Mouse (Mus musculus) MEL (cell line): ENCODE measurements around the gene Ifi27l2b. TPM values are rescaled to one million over a fixed set of nuclear protein-coding genes. Genes with fewer than 3 reads are reported as not detected.

ENCODE experiments used
- DNase-seq: peaks from one replicate; pipeline ENCODE4 v3.0.0; 2011; ENCODE audit warnings: low read depth, low spot score
- H3K27ac ChIP-seq: 2 replicates; pipeline ENCODE4 v1.5.1; 2012; ENCODE audit warnings: low read depth, mild to moderate bottlenecking, control low read depth, low read length, moderate library complexity; ENCODE audit not compliant: control insufficient read depth
- H3K27me3 ChIP-seq, 2 experiments: fragments of 150-350 bp in 1 of 2; sonication (generic) in 1 of 2; 2 replicates each; pipeline ENCODE4 v1.6.1; 2012; ENCODE audit warnings: low read length in 2 of 2, mild to moderate bottlenecking in 2 of 2, improper control_type of control experiment in 1 of 2, moderate library complexity in 1 of 2; ENCODE audit not compliant: insufficient read depth in 2 of 2, control insufficient read depth in 1 of 2
- H3K36me3 ChIP-seq, 2 experiments: 2 replicates each; pipeline ENCODE4 v1.6.1; 2012 to 2014; ENCODE audit warnings: low read length in 2 of 2, improper control_type of control experiment in 1 of 2, inconsistent platforms in 1 of 2, mild to moderate bottlenecking in 1 of 2; ENCODE audit not compliant: insufficient read depth in 2 of 2, control insufficient read depth in 1 of 2
- H3K4me1 ChIP-seq, 2 experiments: fragments of 150-350 bp in 1 of 2; sonication (generic) in 1 of 2; 2 replicates each; pipeline ENCODE4 v1.6.1; 2012; ENCODE audit warnings: low read length in 2 of 2, improper control_type of control experiment in 1 of 2, mild to moderate bottlenecking in 1 of 2; ENCODE audit not compliant: insufficient read depth in 2 of 2, control insufficient read depth in 1 of 2
- H3K4me3 ChIP-seq, 2 experiments: fragments of 150-350 bp in 1 of 2; sonication (generic) in 1 of 2; 2 replicates each; pipeline ENCODE4 v1.5.1; 2012; ENCODE audit warnings: low read depth in 2 of 2, low read length in 2 of 2, mild to moderate bottlenecking in 2 of 2, moderate library complexity in 2 of 2, control low read depth in 1 of 2, improper control_type of control experiment in 1 of 2; ENCODE audit not compliant: control insufficient read depth in 1 of 2, insufficient read depth in 1 of 2
- H3K79me2 ChIP-seq: 2 replicates; pipeline ENCODE4 v1.6.1; 2012; ENCODE audit warnings: mild to moderate bottlenecking, low read length, moderate library complexity; ENCODE audit not compliant: control insufficient read depth, poor library complexity, insufficient read depth
- H3K9ac ChIP-seq: 2 replicates; pipeline ENCODE4 v1.6.1; 2012; ENCODE audit warnings: low read depth, mild to moderate bottlenecking, control low read depth, low read length, moderate library complexity; ENCODE audit not compliant: control insufficient read depth, poor library complexity, severe bottlenecking
- H3K9me3 ChIP-seq: fragments of 150-350 bp; sonication (generic); replicated peaks from 2 replicates; pipeline ENCODE4 v1.6.1; 2012; ENCODE audit warnings: mild to moderate bottlenecking, low read length, improper control_type of control experiment, moderate library complexity; ENCODE audit not compliant: insufficient read depth
- CTCF ChIP-seq, 3 experiments: IDR thresholded peaks in 2 of 3; conservative IDR thresholded peaks in 1 of 3; 2 replicates each; pipeline ENCODE4 v1.5.1; 2011 to 2012; ENCODE audit warnings: low read length in 3 of 3, low read depth in 2 of 3, mild to moderate bottlenecking in 2 of 3, improper control_type of control experiment in 1 of 3, inconsistent platforms in 1 of 3, mixed read lengths in 1 of 3, moderate library complexity in 1 of 3; ENCODE audit not compliant: control insufficient read depth in 1 of 3, insufficient read depth in 1 of 3, poor library complexity in 1 of 3, severe bottlenecking in 1 of 3
- E2F4 ChIP-seq: IDR thresholded peaks from 2 replicates; pipeline ENCODE4 v1.6.1; 2011; ENCODE audit warnings: low read depth, low read length, improper control_type of control experiment, borderline replicate concordance
- ELF1 ChIP-seq: IDR thresholded peaks from 2 replicates; pipeline ENCODE4 v1.6.1; 2014; ENCODE audit warnings: low read depth, mild to moderate bottlenecking, inconsistent platforms, low read length, improper control_type of control experiment, moderate library complexity
- ETS1 ChIP-seq: IDR thresholded peaks from 2 replicates; pipeline ENCODE4 v1.6.1; 2012; ENCODE audit warnings: low read depth, mild to moderate bottlenecking, inconsistent platforms, low read length, improper control_type of control experiment, moderate library complexity
- GATA1 ChIP-seq: IDR thresholded peaks from 2 replicates; pipeline ENCODE4 v1.6.1; 2011; ENCODE audit warnings: low read depth, low read length, improper control_type of control experiment
- JUND ChIP-seq: IDR thresholded peaks from 2 replicates; pipeline ENCODE4 v1.6.1; 2011; ENCODE audit warnings: low read depth, mild to moderate bottlenecking, improper control_type of control experiment, low read length
- KAT2A ChIP-seq: conservative IDR thresholded peaks from 2 replicates; pipeline ENCODE4 v1.6.1; 2012; ENCODE audit warnings: low read depth, low read length, improper control_type of control experiment, inconsistent platforms
- MAFK ChIP-seq: IDR thresholded peaks from 2 replicates; pipeline ENCODE4 v1.6.1; 2011; ENCODE audit warnings: low read depth, mild to moderate bottlenecking, low read length, improper control_type of control experiment, borderline replicate concordance
- MXI1 ChIP-seq: IDR thresholded peaks from 2 replicates; pipeline ENCODE4 v1.6.1; 2011; ENCODE audit warnings: mild to moderate bottlenecking, low read depth, low read length, improper control_type of control experiment
- NELFE ChIP-seq: IDR thresholded peaks from 2 replicates; pipeline ENCODE4 v1.6.1; 2011; ENCODE audit warnings: low read depth, low read length, improper control_type of control experiment
- POLR2A ChIP-seq, 2 experiments: IDR thresholded peaks; 2 replicates each; pipeline ENCODE4 v1.6.1; 2011 to 2012; ENCODE audit warnings: low read length in 2 of 2, mild to moderate bottlenecking in 2 of 2, control low read depth in 1 of 2, improper control_type of control experiment in 1 of 2, low read depth in 1 of 2, moderate library complexity in 1 of 2; ENCODE audit not compliant: control insufficient read depth in 1 of 2, insufficient read depth in 1 of 2, poor library complexity in 1 of 2
- POLR2AphosphoS5 ChIP-seq: IDR thresholded peaks from 2 replicates; pipeline ENCODE4 v1.6.1; 2012; ENCODE audit warnings: low read depth, borderline replicate concordance, mild to moderate bottlenecking, inconsistent platforms, low read length, moderate library complexity, mixed read lengths
- RAD21 ChIP-seq: IDR thresholded peaks from 2 replicates; pipeline ENCODE4 v1.6.1; 2011; ENCODE audit warnings: mild to moderate bottlenecking, low read depth, low read length, improper control_type of control experiment
- RCOR1 ChIP-seq: IDR thresholded peaks from 2 replicates; pipeline ENCODE4 v1.6.1; 2012; ENCODE audit warnings: low read depth, mild to moderate bottlenecking, inconsistent platforms, low read length, improper control_type of control experiment
- TAL1 ChIP-seq: IDR thresholded peaks from 2 replicates; pipeline ENCODE4 v1.6.1; 2012; ENCODE audit warnings: mild to moderate bottlenecking, inconsistent platforms, low read length, moderate library complexity, mixed read lengths
- USF1 ChIP-seq: IDR thresholded peaks from 2 replicates; pipeline ENCODE4 v1.6.1; 2014; ENCODE audit warnings: low read depth, mild to moderate bottlenecking, inconsistent platforms, low read length, improper control_type of control experiment, moderate library complexity
- ZKSCAN1 ChIP-seq: IDR thresholded peaks from 2 replicates; pipeline ENCODE4 v1.6.1; 2012; ENCODE audit warnings: low read depth, mild to moderate bottlenecking, inconsistent platforms, low read length, improper control_type of control experiment, moderate library complexity
- polyA plus RNA-seq, 2 experiments: library from polyadenylated mRNA; stranded (reverse) in 1 of 2; unstranded in 1 of 2; fragments of >175 nt in 1 of 2; fragments of >200 nt in 1 of 2; gene quantifications; 2 replicates each; pipeline versions ENCODE4 v1.2.1 to v1.2.4; 2012; ENCODE audit warnings: low replicate concordance in 2 of 2, low read depth in 1 of 2; ENCODE audit not compliant: insufficient read length in 2 of 2, insufficient read depth in 1 of 2, missing spikeins in 1 of 2
- total RNA-seq: library from RNA; depleted of rRNA; stranded (reverse); fragments of 300-350 nt; gene quantifications from 2 replicates; pipeline ENCODE4 v1.2.3, GENCODE M21; 2012

Ifi27l2b gene
- total and polyA plus RNA-seq, 3 experiments: 0.07 TPM; not detected in 2

DNA sequence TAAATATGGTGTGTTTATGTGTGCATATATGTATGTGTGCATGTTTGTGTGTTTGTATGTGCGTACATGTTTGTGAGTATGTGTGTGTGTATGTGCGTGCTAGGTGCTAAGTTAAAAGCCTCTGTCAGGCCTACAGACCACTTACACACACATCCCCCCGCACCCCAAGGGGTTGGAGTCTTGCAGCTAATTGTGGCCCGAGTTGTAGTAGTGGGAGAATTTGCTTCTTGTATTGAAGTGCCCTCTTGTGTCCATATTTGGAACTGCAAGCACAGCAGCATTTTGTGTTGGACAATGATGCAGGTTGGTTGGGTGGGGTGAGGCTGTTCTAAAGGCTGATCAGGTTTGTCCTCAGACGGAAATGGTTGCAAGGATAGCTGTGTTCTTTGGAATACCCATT is 35.7 kb upstream of the Ifi27l2b start (continued):
- peak; percentile 94 for TF ChIP-seq RAD21

DNA sequence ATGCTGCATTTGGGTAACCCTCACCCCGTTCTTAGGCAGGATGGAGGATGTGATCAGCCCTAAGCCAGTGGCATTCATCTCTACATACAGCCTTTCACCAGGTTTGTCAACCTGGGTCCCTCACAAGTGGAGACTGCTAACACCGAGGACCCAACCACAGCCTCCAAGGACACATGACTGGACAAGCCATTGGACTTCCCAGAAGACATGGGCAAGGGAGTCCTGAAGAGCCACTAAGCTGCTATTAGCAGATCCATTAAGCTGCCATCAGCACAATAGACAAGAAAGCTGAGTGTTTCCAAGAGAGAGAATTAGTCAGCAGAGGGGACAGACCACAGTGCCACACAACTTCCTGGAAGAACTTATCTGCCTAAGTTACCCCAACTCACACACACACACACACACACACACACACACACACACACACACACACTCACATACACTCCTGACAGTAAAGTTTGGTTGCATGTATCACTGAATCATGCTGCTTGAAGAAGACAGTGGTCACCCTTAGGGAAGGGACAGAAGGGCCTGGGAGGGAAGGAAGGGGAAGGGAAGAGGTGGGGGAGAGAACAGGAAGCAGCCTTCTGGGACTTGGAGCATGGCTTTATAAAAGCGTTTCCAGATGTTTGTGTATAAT is 34.2 kb upstream of the Ifi27l2b start:
- peak; percentile 31 for DNase-seq
- Histone ChIP-seq H3K9me3 (no peaks in the 10 kb centered on the region), H3K36me3 (no peaks in the 10 kb centered on the region), H3K4me1 (peaks cover 0 to 8% of the 10 kb centered on the region in 2 experiments; a peak in 3 of 4 replicates), H3K27ac (no peak overlapping the region), H3K4me3 (no peak overlapping the region), H3K27me3 (no peaks in the 10 kb centered on the region), H3K79me2 (no peaks in the 10 kb centered on the region), H3K9ac (no peak overlapping the region)
- no peak for TF ChIP-seq KAT2A

DNA sequence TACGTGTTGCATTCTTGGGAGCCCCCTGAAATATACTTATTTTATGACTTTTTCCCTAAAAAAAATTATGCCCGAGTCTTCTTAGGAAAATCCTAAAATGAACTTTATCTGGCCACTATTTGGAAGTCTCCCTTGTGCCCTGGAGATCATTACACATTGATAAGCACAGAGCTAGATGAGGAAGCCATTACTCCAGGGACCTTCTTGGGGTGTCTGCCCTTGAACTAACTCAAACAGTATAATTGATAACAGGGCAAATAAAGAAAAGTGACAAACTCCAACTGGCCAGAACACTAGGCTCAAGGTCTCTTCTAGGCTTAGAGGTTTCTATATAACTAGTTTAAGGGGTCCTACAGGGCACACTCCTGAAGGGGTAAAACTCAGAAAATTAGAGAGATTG is 30.7 kb upstream of the Ifi27l2b start:
- TF ChIP-seq USF1 (no peak), GATA1 (no peak), JUND (no peak), ETS1 (no peak), POLR2AphosphoS5 (no peak), TAL1 (no peak), RAD21 (no peak), MXI1 (no peak), POLR2A (IDR thresholded peaks at IDR 0.05; ENCODE audit: control insufficient read depth in 1 of 2, insufficient read depth in 1 of 2, low read depth in 1 of 2, low read length in 2 of 2, poor library complexity in 1 of 2) (no peak), CTCF (IDR thresholded peaks at IDR 0.05 in 2 of 3, conservative IDR thresholded peaks at IDR 0.05 in 1 of 3; ENCODE audit: control insufficient read depth in 1 of 3, insufficient read depth in 1 of 3, low read depth in 2 of 3, low read length in 3 of 3, poor library complexity in 1 of 3, severe bottlenecking in 1 of 3) (no peak), ELF1 (no peak), MAFK (no peak), RCOR1 (no peak), ZKSCAN1 (no peak), NELFE (no peak), E2F4 (no peak)
- Histone ChIP-seq H3K27me3 (no peaks in the 10 kb centered on the region), H3K4me3 (no peak overlapping the region), H3K36me3 (no peaks in the 10 kb centered on the region), H3K79me2 (no peaks in the 10 kb centered on the region), H3K9me3 (no peaks in the 10 kb centered on the region), H3K4me1 (peaks cover 0 to 8% of the 10 kb centered on the region in 2 experiments; a peak in 2 of 4 replicates), H3K27ac (no peak overlapping the region), H3K9ac (no peak overlapping the region)
- DNase-seq: no peak
